Mouse (Mus musculus): ENCODE measurements around the gene Smgc.
"Not testable (repeated sequence)": the region's sequence is repeated elsewhere in the genome, so short reads cannot be mapped to it uniquely, and the experiment has no call there.

The Smgc gene

DNA sequence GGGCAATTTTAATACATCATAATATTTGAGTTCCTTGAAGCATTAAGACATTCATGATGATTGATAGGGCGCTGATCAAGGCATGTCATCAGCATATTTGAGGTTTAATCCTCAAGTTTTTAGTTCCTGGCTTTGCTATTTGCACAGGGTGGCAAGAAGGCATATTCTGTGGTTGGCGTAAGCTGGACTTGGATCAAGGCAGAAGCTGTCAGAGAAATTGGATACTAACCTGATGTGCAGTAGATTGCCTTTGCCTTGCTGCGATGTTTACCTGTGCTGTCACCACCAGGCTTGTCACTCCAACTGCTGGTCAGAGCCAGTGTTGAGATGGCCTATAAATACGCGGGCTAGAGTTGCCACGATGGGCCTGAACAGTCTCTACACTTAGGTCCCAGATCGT, at the start of gene Smgc:
TSS of gene Smgc (plus strand) at position 301 of the 400 bp plus-strand sequence.
- no peak for DNase-seq (ENCODE audit: low read depth, low spot score)

- no peak for DNase-seq (ENCODE audit: low read depth, low spot score)
These were observed 49.7 kb upstream of the Smgc start for GRCm38 (mm10) chr15:91788338-91788737.

- peak; percentile 67 for DNase-seq (ENCODE audit: low read depth, low spot score)
These were observed 31.6 kb upstream of the Smgc start for GRCm38 (mm10) chr15:91806463-91806862.

- peak; percentile 39 for DNase-seq (ENCODE audit: low read depth, low spot score)
These were observed 2.7 kb upstream of the Smgc start for GRCm38 (mm10) chr15:91835319-91835718.

- not testable (repeated sequence) for DNase-seq (ENCODE audit: low read depth, low spot score)
These were observed 26.1 kb downstream of the Smgc start for GRCm38 (mm10) chr15:91864130-91864529.

DNA sequence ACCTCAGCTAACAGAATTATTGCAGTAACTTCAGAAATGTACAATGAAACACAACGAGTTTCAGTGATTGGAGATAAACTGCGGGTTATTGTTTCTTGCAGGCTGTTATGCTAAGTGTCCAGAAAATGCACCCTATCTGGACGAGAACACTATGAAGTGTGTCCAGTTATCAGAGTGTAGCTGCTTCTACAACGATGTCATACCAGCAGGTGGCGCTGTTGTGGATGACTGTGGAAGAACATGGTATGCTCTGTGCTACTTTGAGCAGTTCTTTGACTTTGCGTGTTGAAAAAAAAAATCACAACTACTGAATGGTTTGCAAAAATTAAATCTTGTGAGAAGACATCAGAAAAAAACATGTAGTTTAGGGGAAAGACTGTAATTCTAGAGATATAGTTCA, 62.2 kb downstream of the Smgc start:
- peak; percentile 22 for DNase-seq (ENCODE audit: low read depth, low spot score)

DNA sequence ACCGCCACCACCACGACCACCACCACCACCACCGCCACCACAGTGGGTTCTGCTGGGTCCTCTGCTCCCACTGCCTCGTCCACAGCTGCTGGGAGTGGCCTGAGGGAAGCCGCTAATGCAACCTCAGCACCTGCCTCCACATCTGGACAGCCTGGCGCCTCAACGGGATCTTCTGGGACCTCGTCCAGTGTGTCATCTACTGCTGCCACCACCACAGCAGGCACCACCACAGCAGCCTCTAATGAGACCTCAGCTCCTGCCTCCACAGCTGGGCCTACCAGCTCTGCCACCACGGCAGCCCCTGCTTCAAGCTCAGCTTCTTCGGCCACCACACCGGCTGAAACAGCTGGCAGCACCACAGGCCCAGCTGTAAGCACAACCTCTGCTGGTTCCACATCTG, 69.0 kb downstream of the Smgc start:
- DNase-seq (ENCODE audit: low read depth, low spot score) = not testable (repeated sequence)
